Mouse (Mus musculus) lung, adult 2 months (tissue): Measurements from ENCODE around the gene Mllt3. TPM values are rescaled to one million over a fixed set of nuclear protein-coding genes. Genes with fewer than 3 reads are reported as not detected.

Experiments used
- DNase-seq: peaks from one replicate; pipeline ENCODE4 v3.0.0; 2022
- H3K4me1 ChIP-seq: fragments of 200-500 bp; 2 replicates; pipeline ENCODE4 v1.6.1; 2011; ENCODE audit warnings: low read length; ENCODE audit not compliant: control insufficient read depth, insufficient read depth
- H3K4me3 ChIP-seq: fragments of 200-500 bp; replicated peaks from 2 replicates; pipeline ENCODE3; 2011; ENCODE audit warnings: low read depth, mild to moderate bottlenecking, control low read depth, low read length; ENCODE audit errors: extremely low read depth
- CTCF ChIP-seq: fragments of 200-500 bp; IDR thresholded peaks from 2 replicates; pipeline ENCODE4 v1.5.1; 2011; ENCODE audit warnings: mild to moderate bottlenecking, low read length, control low read depth; ENCODE audit not compliant: insufficient read depth
- POLR2A ChIP-seq: fragments of 200-500 bp; IDR thresholded peaks from 2 replicates; pipeline ENCODE4 v1.6.1; 2011; ENCODE audit warnings: low read depth, mild to moderate bottlenecking, control low read depth, low read length, borderline replicate concordance; ENCODE audit errors: extremely low read depth
- whole genome bisulfite sequencing: fragments of 180-500 bp; shearing (Covaris S2); methylation state at CpG from one replicate; pipeline ENCODE4 v1.1.7; 2018; 5-methylcytosine and 5-hydroxymethylcytosine counted together
- polyA plus RNA-seq: library from polyadenylated mRNA; depleted of rRNA; stranded (reverse); fragments of >200 nt; gene quantifications from 2 replicates; pipeline ENCODE4 v1.2.3, GENCODE M21; 2012

Mllt3 gene
- polyA plus RNA-seq, 1 experiment, result 8.5 TPM

- peak; percentile 36 for DNase-seq
- TF ChIP-seq POLR2A, result no peak
- TF ChIP-seq CTCF, result no peak
- Histone ChIP-seq H3K4me3 (peak overlapping the region; percentile 68), H3K4me1 (peaks cover 6% of the 10 kb centered on the region)
- WGBS, result under 1% methylated on average over 25 of the region's 25 CpGs
Observed at GRCm38 (mm10) chr4:88033729-88034386, 694 bp upstream of the Mllt3 start.

GRCm38 (mm10) chr4:88032151-88033098 lies 739 bp downstream of the Mllt3 start:
- TF ChIP-seq POLR2A (peak; percentile 48; the same call in 1 of the 2 replicates), CTCF (no peak)
- DNase-seq, result peak; percentile 57
- H3K4me3 ChIP-seq, result peak overlapping the region; percentile 60
- peaks cover 6% of the 10 kb centered on the region for H3K4me1 ChIP-seq
- under 1% methylated on average over 83 of the region's 100 CpGs for WGBS

GRCm38 (mm10) chr4:88031211-88032150 lies 1.7 kb downstream of the Mllt3 start:
- 2% methylated on average over 84 of the region's 84 CpGs for WGBS
- Histone ChIP-seq H3K4me3 (peak overlapping the region; percentile 60), H3K4me1 (peaks cover 6% of the 10 kb centered on the region)
- peak; percentile 50 for DNase-seq
- no peak for TF ChIP-seq CTCF
- TF ChIP-seq POLR2A, result no peak

- DNase-seq, result no peak
- TF ChIP-seq POLR2A, result no peak
- H3K4me1 ChIP-seq, result no peaks in the 10 kb centered on the region
- H3K4me3 ChIP-seq, result no peak overlapping the region
- 78% methylated on average over 5 of the region's 5 CpGs for WGBS
Observed at GRCm38 (mm10) chr4:88023567-88023966, 9.6 kb downstream of the Mllt3 start.

- no peak for TF ChIP-seq POLR2A
- peak; percentile 19; the same call in 1 of the 2 replicates for TF ChIP-seq CTCF
- WGBS, result 10% methylated on average over 1 of the region's 1 CpGs
- Histone ChIP-seq H3K4me1 (no peaks in the 10 kb centered on the region), H3K4me3 (no peak overlapping the region)
- no peak for DNase-seq
Observed at GRCm38 (mm10) chr4:88022623-88023022, 10.5 kb downstream of the Mllt3 start.

- no peak for TF ChIP-seq CTCF
- TF ChIP-seq POLR2A, result no peak
- WGBS, result 80% methylated on average over 5 of the region's 5 CpGs
- no peaks in the 10 kb centered on the region for H3K4me1 ChIP-seq
- DNase-seq, result no peak
- no peak overlapping the region for H3K4me3 ChIP-seq
Observed at GRCm38 (mm10) chr4:88020421-88020820, 12.7 kb downstream of the Mllt3 start.

GRCm38 (mm10) chr4:88019645-88020044 lies 13.5 kb downstream of the Mllt3 start:
- no peak for DNase-seq
- no peaks in the 10 kb centered on the region for H3K4me1 ChIP-seq
- TF ChIP-seq POLR2A (no peak), CTCF (no peak)
- no peak overlapping the region for H3K4me3 ChIP-seq
- 83% methylated on average over 4 of the region's 4 CpGs for WGBS

GRCm38 (mm10) chr4:88017452-88018350 lies 15.5 kb downstream of the Mllt3 start:
- Histone ChIP-seq H3K4me1 (no peaks in the 10 kb centered on the region; the same call in 1 of the 2 replicates), H3K4me3 (no peak overlapping the region)
- no peak for TF ChIP-seq CTCF
- TF ChIP-seq POLR2A, result no peak
- 57% methylated on average over 18 of the region's 18 CpGs for WGBS
- peak; percentile 38 for DNase-seq
